Mouse (Mus musculus) CD8-positive naive resting alpha-beta T cell, adult 2 months (primary cell): ENCODE results near the gene Chrm4.
A peak's percentile ranks its signal among the peaks of the same experiment; 100 is the strongest.

ENCODE experiments used
- DNase-seq, 2 experiments: peaks; one replicate each; pipeline ENCODE4 v3.0.0; 2022; ENCODE audit warnings: low read depth in 2 of 2, low spot score in 2 of 2

Gene Chrm4

GRCm38 (mm10) chr2:91926949-91927348 is at the start of gene Chrm4:
Gene Chrm4, plus strand, starts transcription at chr2:91927249.
- no peak for DNase-seq

- no peak for DNase-seq
Observed at GRCm38 (mm10) chr2:91878387-91879180, 48.5 kb upstream of the Chrm4 start.

GRCm38 (mm10) chr2:91883961-91884360 is 43.1 kb upstream of the Chrm4 start:
- no peak for DNase-seq

- DNase-seq, result no peak
Observed at GRCm38 (mm10) chr2:91884616-91885015, 42.4 kb upstream of the Chrm4 start.

- DNase-seq, result no peak
Observed at GRCm38 (mm10) chr2:91894716-91895115, 32.3 kb upstream of the Chrm4 start.

- DNase-seq, result no peak
Observed at GRCm38 (mm10) chr2:91895401-91895800, 31.6 kb upstream of the Chrm4 start.

GRCm38 (mm10) chr2:91897968-91898367 is 29.1 kb upstream of the Chrm4 start:
- DNase-seq, result no peak

GRCm38 (mm10) chr2:91899141-91899540 is 27.9 kb upstream of the Chrm4 start:
- DNase-seq, result no peak

GRCm38 (mm10) chr2:91900431-91900830 is 26.6 kb upstream of the Chrm4 start:
- no peak for DNase-seq

- no peak for DNase-seq
Observed at GRCm38 (mm10) chr2:91902336-91902735, 24.7 kb upstream of the Chrm4 start.

GRCm38 (mm10) chr2:91903171-91903925 is 23.7 kb upstream of the Chrm4 start:
- DNase-seq, result no peak

- DNase-seq, result no peak
Observed at GRCm38 (mm10) chr2:91904618-91905307, 22.3 kb upstream of the Chrm4 start.

- DNase-seq, result no peak
Observed at GRCm38 (mm10) chr2:91906141-91906540, 20.9 kb upstream of the Chrm4 start.

GRCm38 (mm10) chr2:91912616-91913015 is 14.4 kb upstream of the Chrm4 start:
- no peak for DNase-seq

- no peak for DNase-seq
Observed at GRCm38 (mm10) chr2:91913328-91914110, 13.5 kb upstream of the Chrm4 start.

GRCm38 (mm10) chr2:91916346-91916977 is 10.6 kb upstream of the Chrm4 start:
- DNase-seq, result no peak

- no peak for DNase-seq
Observed at GRCm38 (mm10) chr2:91917096-91917495, 10.0 kb upstream of the Chrm4 start.

- DNase-seq, result no peak
Observed at GRCm38 (mm10) chr2:91920130-91920529, 6.9 kb upstream of the Chrm4 start.

- DNase-seq, result peak; percentile 35 to 50
Observed at GRCm38 (mm10) chr2:91921181-91921789, 5.8 kb upstream of the Chrm4 start.
